Mouse (Mus musculus) kidney, adult 10 weeks (tissue): ENCODE results near the gene Idh3a. TPM values are rescaled to one million over a fixed set of nuclear protein-coding genes. Genes with fewer than 3 reads are reported as not detected.

Experiments used
- polyA plus RNA-seq: library from polyadenylated mRNA; stranded (reverse); fragments of 350-450 nt; fragmentation: Illumina TruSeq; extraction: RNeasy Lipid Tissue Mini Kit (QIAGEN cat#74804); gene quantifications from one replicate; pipeline ENCODE4 v1.2.3, GENCODE M21; 2014; ENCODE audit warnings: low read depth, low replicate concordance

Gene Idh3a
- 376 TPM for polyA plus RNA-seq

GRCm38 (mm10) chr9:54586199-54587061 is at the start of gene Idh3a:
Gene Idh3a, plus strand, starts transcription at chr9:54586334.

GRCm38 (mm10) chr9:54538684-54539083 is 47.5 kb upstream of the Idh3a start, which contains the start of gene Sh2d7:
Gene Sh2d7, plus strand, starts transcription at chr9:54538984.

GRCm38 (mm10) chr9:54559771-54560471 is 26.2 kb upstream of the Idh3a start, which contains the start of gene Cib2:
Gene Cib2, minus strand, starts transcription at chr9:54560218.

Other genes starting within 250 kb of the Idh3a start
- gene Dmxl2, start 84.7 kb upstream of the Idh3a start, polyA plus RNA-seq = 50.1 TPM
- gene Sh2d7, start 47.4 kb upstream of the Idh3a start, polyA plus RNA-seq = not detected
- 0.40 TPM for gene Cib2, start 26.1 kb upstream of the Idh3a start, polyA plus RNA-seq
- not detected for gene Acsbg1, start 75.5 kb downstream of the Idh3a start, polyA plus RNA-seq
- 20.3 TPM for gene Dnaja4, start 112.5 kb downstream of the Idh3a start, polyA plus RNA-seq
- 107 TPM for gene Wdr61, start 148.2 kb downstream of the Idh3a start, polyA plus RNA-seq
- not detected for gene Crabp1, start 178.4 kb downstream of the Idh3a start, polyA plus RNA-seq